Mouse (Mus musculus) liver, adult 2 months (tissue): ENCODE data around the gene Ankrd23. TPM values are rescaled to one million over a fixed set of nuclear protein-coding genes. Genes with fewer than 3 reads are reported as not detected.

Experiments used
- DNase-seq: peaks from one replicate; pipeline ENCODE4 v3.0.0-alpha.2; 2011; ENCODE audit warnings: low read depth, low spot score; ENCODE audit errors: extremely low read depth
- H3K27ac ChIP-seq: fragments of 200-500 bp; replicated peaks from 2 replicates; pipeline ENCODE4 v1.5.1; 2012; ENCODE audit warnings: low read depth, mild to moderate bottlenecking, control low read depth, inconsistent platforms, low read length; ENCODE audit not compliant: insufficient read depth
- H3K27me3 ChIP-seq: fragments of 200-500 bp; 2 replicates; pipeline ENCODE4 v1.6.1; 2012; ENCODE audit warnings: mild to moderate bottlenecking, moderate library complexity, low read length, inconsistent platforms; ENCODE audit not compliant: control insufficient read depth, insufficient read depth
- H3K36me3 ChIP-seq: fragments of 200-500 bp; 2 replicates; pipeline ENCODE4 v1.6.1; 2012; ENCODE audit warnings: low read length, inconsistent platforms; ENCODE audit not compliant: control insufficient read depth, insufficient read depth
- H3K4me1 ChIP-seq: fragments of 200-500 bp; 2 replicates; pipeline ENCODE4 v1.6.1; 2011; ENCODE audit warnings: low read length; ENCODE audit not compliant: control insufficient read depth, insufficient read depth
- H3K4me3 ChIP-seq: fragments of 200-500 bp; 2 replicates; pipeline ENCODE4 v1.5.1; 2011; ENCODE audit warnings: low read depth, mild to moderate bottlenecking, control low read depth, low read length, moderate library complexity; ENCODE audit not compliant: insufficient read depth
- H3K79me2 ChIP-seq: fragments of 200-500 bp; 2 replicates; pipeline ENCODE4 v1.6.1; 2012; ENCODE audit warnings: inconsistent platforms, mild to moderate bottlenecking, low read length, moderate library complexity; ENCODE audit not compliant: control insufficient read depth, insufficient read depth
- H3K9ac ChIP-seq: fragments of 200-500 bp; 2 replicates; pipeline ENCODE4 v1.6.1; 2012; ENCODE audit warnings: low read depth, mild to moderate bottlenecking, control low read depth, inconsistent platforms, low read length
- CTCF ChIP-seq: fragments of 200-500 bp; IDR thresholded peaks from 2 replicates; pipeline ENCODE4 v1.5.1; 2011; ENCODE audit warnings: low read depth, low read length, control low read depth
- POLR2A ChIP-seq: fragments of 200-500 bp; IDR thresholded peaks from 2 replicates; pipeline ENCODE4 v1.6.1; 2011; ENCODE audit warnings: low read length, control low read depth; ENCODE audit not compliant: insufficient read depth; ENCODE audit errors: extremely low read depth
- WGBS: fragments of 180-500 bp; shearing (Covaris S2); methylation state at CpG from one replicate; pipeline ENCODE4 v1.1.7; 2018; 5-methylcytosine and 5-hydroxymethylcytosine counted together
- polyA plus RNA-seq: library from polyadenylated mRNA; depleted of rRNA; stranded (reverse); fragments of >200 nt; gene quantifications from 2 replicates; pipeline ENCODE4 v1.2.3, GENCODE M21; 2012; rRNA removed
- total RNA-seq: library from RNA; depleted of rRNA; stranded (reverse); fragments of >200 nt; gene quantifications from 2 replicates; pipeline ENCODE4 v1.2.3, GENCODE M21; 2014; rRNA removed

Ankrd23 gene
- total and polyA plus RNA-seq, 2 experiments = 1.8 to 5.1 TPM

DNA sequence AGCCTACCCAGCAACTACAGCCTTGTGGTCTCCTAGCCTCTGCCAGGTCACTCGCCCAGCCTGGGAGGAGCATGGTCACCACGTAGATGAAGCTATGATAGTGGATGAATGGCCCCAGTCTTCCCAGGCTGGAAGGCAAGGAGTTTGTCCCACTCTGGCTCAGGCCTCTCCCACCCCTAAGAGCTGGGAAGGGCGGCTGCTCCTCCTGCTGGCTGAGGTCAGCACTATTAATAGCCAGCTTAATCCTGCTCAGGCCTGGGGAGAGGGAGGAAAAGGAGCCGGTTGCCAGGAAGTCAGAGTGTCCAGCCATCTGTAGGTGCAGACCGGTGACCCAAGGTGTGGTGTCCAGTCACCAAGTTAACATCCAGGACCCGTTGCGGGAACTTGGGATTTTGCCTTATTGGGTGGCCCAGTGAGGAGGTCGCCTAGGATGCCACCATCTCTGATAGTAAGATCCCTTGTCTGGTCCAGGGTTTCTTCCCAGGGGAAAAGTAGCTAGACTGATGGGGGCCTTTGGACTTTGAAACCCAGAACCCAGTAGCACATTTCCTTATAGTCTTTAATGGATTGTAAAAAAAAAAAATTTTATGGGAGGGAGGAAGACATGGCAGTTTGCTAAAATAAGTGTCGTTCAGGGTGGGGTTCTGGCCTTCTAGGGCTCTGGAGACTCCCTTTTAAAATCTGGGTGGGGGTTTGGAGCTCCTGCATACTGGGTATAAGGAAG is 44.1 kb downstream of the Ankrd23 start:
- no peak overlapping the region for H3K9ac ChIP-seq
- no peaks in the 10 kb centered on the region for H3K36me3 ChIP-seq
- no peaks in the 10 kb centered on the region for H3K79me2 ChIP-seq
- H3K4me1 ChIP-seq = no peaks in the 10 kb centered on the region
- no peak overlapping the region for H3K4me3 ChIP-seq
- DNase-seq = no peak
- TF ChIP-seq CTCF (peak; percentile 49), POLR2A (no peak)
- 79% methylated on average over 9 of the region's 9 CpGs for whole genome bisulfite sequencing
- no peak overlapping the region for H3K27ac ChIP-seq
- H3K27me3 ChIP-seq = no peaks in the 10 kb centered on the region

DNA sequence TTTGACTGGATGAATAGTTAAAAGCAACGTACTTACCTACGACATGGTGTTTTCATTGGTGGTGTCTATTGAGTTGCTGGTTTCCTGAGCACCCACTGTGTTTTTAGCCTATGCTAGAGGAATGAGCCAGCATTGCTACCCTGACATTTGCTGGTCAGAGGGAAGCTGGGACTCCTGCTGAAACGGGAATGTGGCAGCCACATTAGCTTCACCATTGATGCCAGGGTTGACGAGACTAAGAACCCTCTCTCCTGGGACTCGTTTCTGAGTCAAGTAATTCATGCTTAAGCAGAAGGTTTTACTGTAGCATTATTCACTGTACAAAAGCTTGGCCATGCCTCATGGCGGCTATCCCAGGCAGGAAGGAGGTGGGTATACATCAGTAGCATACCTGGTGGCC is 47.0 kb downstream of the Ankrd23 start:
- no peak for DNase-seq
- no peak overlapping the region for H3K9ac ChIP-seq
- no peaks in the 10 kb centered on the region for H3K4me1 ChIP-seq
- H3K36me3 ChIP-seq = no peaks in the 10 kb centered on the region
- 92% methylated on average over 6 of the region's 6 CpGs for WGBS
- H3K27me3 ChIP-seq = no peaks in the 10 kb centered on the region
- TF ChIP-seq CTCF (no peak), POLR2A (no peak)
- H3K4me3 ChIP-seq = no peak overlapping the region
- 0 out of 2 replicates have a peak, but pooled peaks cover 4% of the 10 kb centered on the region for H3K79me2 ChIP-seq
- H3K27ac ChIP-seq = no peak overlapping the region

DNA sequence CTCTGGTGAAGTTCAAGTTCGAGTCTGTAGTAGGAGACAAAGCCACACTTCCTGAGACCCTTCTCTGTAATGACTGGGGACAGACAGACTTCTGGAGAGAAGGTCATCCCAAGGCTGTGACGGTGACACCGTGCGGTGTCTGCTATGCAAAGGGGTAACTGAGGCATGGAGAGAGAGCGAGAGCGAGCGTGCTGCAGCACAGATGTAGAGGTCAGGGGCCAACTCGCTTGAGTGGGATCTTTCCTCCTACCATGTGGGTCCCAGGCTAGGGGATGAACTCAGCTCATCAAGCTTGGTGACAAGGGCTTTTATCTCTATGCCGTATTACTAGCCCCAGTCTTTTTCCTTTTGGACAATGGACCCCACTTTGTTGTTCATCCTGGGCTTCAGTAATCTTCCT is 49.6 kb downstream of the Ankrd23 start:
- no peak overlapping the region for H3K9ac ChIP-seq
- H3K4me3 ChIP-seq = no peak overlapping the region
- H3K27me3 ChIP-seq = no peaks in the 10 kb centered on the region
- H3K79me2 ChIP-seq = 0 out of 2 replicates have a peak, but pooled peaks cover 4% of the 10 kb centered on the region
- WGBS = 92% methylated on average over 9 of the region's 9 CpGs
- no peaks in the 10 kb centered on the region for H3K36me3 ChIP-seq
- H3K27ac ChIP-seq = no peak overlapping the region
- TF ChIP-seq POLR2A = no peak
- no peaks in the 10 kb centered on the region for H3K4me1 ChIP-seq
- DNase-seq = no peak

DNA sequence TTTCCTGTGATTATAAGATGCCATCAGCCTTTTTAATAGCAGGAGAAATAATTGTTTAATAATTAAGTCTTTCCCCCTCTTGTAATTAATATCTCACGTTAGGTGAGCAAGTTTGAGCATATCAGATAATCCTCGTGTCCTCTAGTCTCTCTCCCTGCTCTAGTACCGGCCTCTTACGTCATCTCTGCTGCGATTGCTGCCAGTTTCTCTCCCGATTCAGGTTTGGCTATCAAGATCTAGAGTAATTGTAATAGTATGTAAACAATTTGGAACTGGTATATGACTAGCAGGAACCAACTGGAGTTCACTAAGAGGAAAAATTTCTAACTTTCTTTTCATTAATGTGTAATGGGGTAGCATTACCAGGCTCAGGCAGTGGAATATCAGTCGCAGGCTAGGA is 51.6 kb downstream of the Ankrd23 start:
- Histone ChIP-seq H3K27me3 (no peaks in the 10 kb centered on the region), H3K4me1 (no peaks in the 10 kb centered on the region), H3K27ac (no peak overlapping the region), H3K36me3 (no peaks in the 10 kb centered on the region), H3K9ac (no peak overlapping the region), H3K79me2 (0 out of 2 replicates have a peak, but pooled peaks cover 4% of the 10 kb centered on the region), H3K4me3 (no peak overlapping the region)
- WGBS = 35% methylated on average over 7 of the region's 7 CpGs
- DNase-seq = peak; percentile 59
- TF ChIP-seq CTCF (no peak), POLR2A (no peak)

DNA sequence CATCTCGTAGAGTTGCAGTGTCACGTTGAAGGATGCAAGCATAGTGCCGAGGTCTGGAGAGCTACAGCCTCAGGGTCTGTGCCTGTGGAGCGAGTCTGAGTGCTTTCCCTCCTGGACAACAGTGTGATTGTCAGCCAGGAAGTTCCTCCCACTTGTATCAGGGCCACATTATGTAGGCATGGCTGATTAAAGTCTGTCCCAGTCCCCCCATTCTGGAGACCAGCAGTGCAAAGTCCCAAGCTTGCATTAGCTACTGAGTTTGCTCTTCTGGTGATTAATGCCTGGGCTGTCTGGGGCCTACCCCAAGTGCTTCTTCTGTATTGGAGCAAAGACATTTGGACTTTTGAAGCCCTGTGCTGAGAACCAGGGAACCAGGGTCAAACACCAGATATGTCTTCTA is 52.9 kb downstream of the Ankrd23 start:
- Histone ChIP-seq H3K4me1 (no peaks in the 10 kb centered on the region), H3K36me3 (no peaks in the 10 kb centered on the region), H3K79me2 (peaks cover 4% of the 10 kb centered on the region; the same call in 1 of the 2 replicates), H3K4me3 (no peak overlapping the region), H3K9ac (no peak overlapping the region), H3K27ac (no peak overlapping the region), H3K27me3 (no peaks in the 10 kb centered on the region)
- TF ChIP-seq POLR2A = no peak
- TF ChIP-seq CTCF = no peak
- no peak for DNase-seq
- 89% methylated on average over 4 of the region's 4 CpGs for WGBS

Other genes with a start within 250 kb of the Ankrd23 start
- 0.67 and 1.7 TPM in 2 replicates for gene Arid5a, start 229.2 kb downstream of the Ankrd23 start, total RNA-seq
- gene Arid5a, start 229.2 kb downstream of the Ankrd23 start, polyA plus RNA-seq = 1.7 and 3.8 TPM in 2 replicates
- 14.9 and 21.7 TPM in 2 replicates for gene Kansl3, start 167.7 kb downstream of the Ankrd23 start, total RNA-seq
- 20.8 and 25.4 TPM in 2 replicates for gene Kansl3, start 167.7 kb downstream of the Ankrd23 start, polyA plus RNA-seq
- gene Fer1l5, start 164.6 kb downstream of the Ankrd23 start, total RNA-seq = not detected in 2 replicates
- not detected in 2 replicates for gene Fer1l5, start 164.6 kb downstream of the Ankrd23 start, polyA plus RNA-seq
- 5.1 and 7.9 TPM in 2 replicates for gene Lman2l, start 91.6 kb downstream of the Ankrd23 start, total RNA-seq
- gene Lman2l, start 91.6 kb downstream of the Ankrd23 start, polyA plus RNA-seq = 7.7 and 9.3 TPM in 2 replicates
- gene Cnnm4, start 65.3 kb downstream of the Ankrd23 start, total RNA-seq = 2.3 and 3.9 TPM in 2 replicates
- 2.4 and 2.7 TPM in 2 replicates for gene Cnnm4, start 65.3 kb downstream of the Ankrd23 start, polyA plus RNA-seq
- 4.4 and 6.8 TPM in 2 replicates for gene Cnnm3, start 25.0 kb downstream of the Ankrd23 start, total RNA-seq
- gene Cnnm3, start 25.0 kb downstream of the Ankrd23 start, polyA plus RNA-seq = 11.3 and 14.1 TPM in 2 replicates
- not detected in 2 replicates for gene Gm42417, start 2.5 kb upstream of the Ankrd23 start, total RNA-seq
- not detected in 2 replicates for gene Gm42417, start 2.5 kb upstream of the Ankrd23 start, polyA plus RNA-seq
- 2.6 and 4.9 TPM in 2 replicates for gene Ankrd39, start 10.6 kb upstream of the Ankrd23 start, total RNA-seq
- 7.7 and 9.4 TPM in 2 replicates for gene Ankrd39, start 10.6 kb upstream of the Ankrd23 start, polyA plus RNA-seq
- gene Sema4c, start 21.5 kb upstream of the Ankrd23 start, total RNA-seq = 1.5 and 2.2 TPM in 2 replicates
- 1.4 and 2.4 TPM in 2 replicates for gene Sema4c, start 21.5 kb upstream of the Ankrd23 start, polyA plus RNA-seq
- 0.18 TPM in 1 of 2 replicates, not detected in the other for gene Fam178b, start 146.3 kb upstream of the Ankrd23 start, total RNA-seq
- 0.11 TPM in 1 of 2 replicates, not detected in the other for gene Fam178b, start 146.3 kb upstream of the Ankrd23 start, polyA plus RNA-seq
- 445 and 458 TPM in 2 replicates for gene Cox5b, start 154.6 kb upstream of the Ankrd23 start, total RNA-seq
- gene Cox5b, start 154.6 kb upstream of the Ankrd23 start, polyA plus RNA-seq = 756 and 791 TPM in 2 replicates
- gene 4933424G06Rik, start 173.3 kb upstream of the Ankrd23 start, total RNA-seq = not detected in 2 replicates
- not detected in 2 replicates for gene 4933424G06Rik, start 173.3 kb upstream of the Ankrd23 start, polyA plus RNA-seq
- 34.9 and 38.5 TPM in 2 replicates for gene Actr1b, start 177.5 kb upstream of the Ankrd23 start, total RNA-seq
- 62.6 and 71.3 TPM in 2 replicates for gene Actr1b, start 177.5 kb upstream of the Ankrd23 start, polyA plus RNA-seq
- gene Zap70, start 224.9 kb upstream of the Ankrd23 start, total RNA-seq = 14.8 and 15.2 TPM in 2 replicates
- 18.1 and 24.4 TPM in 2 replicates for gene Zap70, start 224.9 kb upstream of the Ankrd23 start, polyA plus RNA-seq